Mouse (Mus musculus) heart, adult 2 months (tissue): ENCODE measurements around the gene Trim47. TPM values are rescaled to one million over a fixed set of nuclear protein-coding genes. Genes with fewer than 3 reads are reported as not detected.

ENCODE experiments used
- DNase-seq, 2 experiments: peaks; one replicate each; pipeline ENCODE4 v3.0.0; 2021
- H3K27ac ChIP-seq: fragments of 200-600 bp; 2 replicates; pipeline ENCODE4 v1.8.1; 2022
- H3K27me3 ChIP-seq: fragments of 200-500 bp; 2 replicates; pipeline ENCODE4 v1.6.1; 2012; ENCODE audit warnings: mild to moderate bottlenecking, low read length, inconsistent platforms, mixed read lengths; ENCODE audit not compliant: control insufficient read depth, insufficient read depth
- H3K36me3 ChIP-seq: fragments of 200-500 bp; 2 replicates; pipeline ENCODE4 v1.6.1; 2012; ENCODE audit warnings: low read length, inconsistent platforms; ENCODE audit not compliant: control insufficient read depth, insufficient read depth
- H3K4me1 ChIP-seq: fragments of 200-500 bp; 2 replicates; pipeline ENCODE4 v1.6.1; 2011; ENCODE audit warnings: low read length; ENCODE audit not compliant: control insufficient read depth, insufficient read depth
- H3K4me3 ChIP-seq: fragments of 200-600 bp; 2 replicates; pipeline ENCODE4 v1.8.1; 2022
- H3K79me2 ChIP-seq: fragments of 200-500 bp; replicated peaks from 2 replicates; pipeline ENCODE4 v1.6.1; 2012; ENCODE audit warnings: mild to moderate bottlenecking, inconsistent platforms, low read length, moderate library complexity, mixed read lengths; ENCODE audit not compliant: control insufficient read depth, insufficient read depth
- H3K9ac ChIP-seq: fragments of 200-500 bp; 2 replicates; pipeline ENCODE4 v1.6.1; 2012; ENCODE audit warnings: low read depth, mild to moderate bottlenecking, control low read depth, inconsistent platforms, low read length, mixed read lengths
- CTCF ChIP-seq: fragments of 200-600 bp; IDR thresholded peaks from 2 replicates; pipeline ENCODE4 v1.8.1; 2022; ENCODE audit warnings: antibody characterized with exemption, mild to moderate bottlenecking, moderate library complexity
- EP300 ChIP-seq: fragments of 200-500 bp; IDR thresholded peaks from 2 replicates; pipeline ENCODE4 v1.6.1; 2011; ENCODE audit warnings: low read depth, low read length, control low read depth; ENCODE audit not compliant: insufficient read depth
- POLR2A ChIP-seq: fragments of 200-500 bp; IDR thresholded peaks from 2 replicates; pipeline ENCODE4 v1.6.1; 2011; ENCODE audit warnings: mild to moderate bottlenecking, low read depth, low read length, control low read depth; ENCODE audit not compliant: insufficient read depth
- WGBS: fragments of 180-500 bp; shearing (Covaris S2); methylation state at CpG from one replicate; pipeline ENCODE4 v1.1.7; 2018; 5-methylcytosine and 5-hydroxymethylcytosine counted together
- intact Hi-C: fragments of 180-260 bp; cut with DNase I; formaldehyde crosslinking; loops from one replicate; pipeline ENCODE4 v1.15.1; 2025
- polyA plus RNA-seq: library from polyadenylated mRNA; depleted of rRNA; stranded (reverse); fragments of >200 nt; gene quantifications from 2 replicates; pipeline ENCODE4 v1.2.3, GENCODE M21; 2012
- total RNA-seq, 2 experiments: library from RNA; stranded (reverse); gene quantifications; 2 replicates each; pipeline ENCODE4 v1.2.3; 2021

The Trim47 gene
- total and polyA plus RNA-seq, 3 experiments, result 23.1 to 29.5 (median 28.2) TPM

DNA sequence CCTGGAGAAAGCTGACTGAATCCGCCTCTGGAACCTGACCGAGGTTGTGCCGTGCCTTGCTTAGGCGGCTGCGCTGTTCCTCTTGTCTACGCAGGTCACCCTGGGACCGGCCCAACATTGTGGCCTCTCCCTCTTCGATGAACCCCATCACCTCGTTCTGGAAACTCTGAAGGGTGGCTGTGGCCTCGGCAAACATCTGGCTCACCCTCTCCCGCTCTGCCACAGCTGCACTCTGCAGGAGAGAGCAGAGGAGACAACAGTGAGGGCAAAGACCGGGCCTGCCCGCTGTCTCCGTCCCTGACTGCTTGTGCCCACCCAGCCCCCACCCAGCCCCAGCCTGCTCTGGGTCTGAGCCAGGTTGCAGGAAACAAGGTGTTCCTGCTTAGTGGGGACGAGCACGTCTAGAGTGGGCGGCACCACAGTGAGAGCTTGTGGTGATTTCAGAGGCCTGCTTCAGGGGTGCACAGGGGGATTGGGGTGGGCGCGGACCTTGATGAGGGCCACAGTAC, 19.2 kb downstream of the Trim47 start:
- H3K36me3 ChIP-seq, result peaks cover 10% of the 10 kb centered on the region
- H3K4me1 ChIP-seq, result peaks cover 25% of the 10 kb centered on the region
- 43% methylated on average over 19 of the region's 19 CpGs for WGBS
- TF ChIP-seq EP300 (no peak), CTCF (no peak), POLR2A (no peak)
- intact Hi-C loops, result loop anchor here (1.0 kb wide), 1 partner anchor 22 kb away; no protein-coding TSS in a partner anchor
- no peaks in the 10 kb centered on the region for H3K27me3 ChIP-seq
- H3K79me2 ChIP-seq, result no peaks in the 10 kb centered on the region; the same call in 1 of the 2 replicates
- H3K4me3 ChIP-seq, result peak overlapping the region; percentile 65
- peak overlapping the region; percentile 96 for H3K9ac ChIP-seq
- peak in 1 of 2 experiments; percentile 62 for DNase-seq
- H3K27ac ChIP-seq, result peak overlapping the region; percentile 98

DNA sequence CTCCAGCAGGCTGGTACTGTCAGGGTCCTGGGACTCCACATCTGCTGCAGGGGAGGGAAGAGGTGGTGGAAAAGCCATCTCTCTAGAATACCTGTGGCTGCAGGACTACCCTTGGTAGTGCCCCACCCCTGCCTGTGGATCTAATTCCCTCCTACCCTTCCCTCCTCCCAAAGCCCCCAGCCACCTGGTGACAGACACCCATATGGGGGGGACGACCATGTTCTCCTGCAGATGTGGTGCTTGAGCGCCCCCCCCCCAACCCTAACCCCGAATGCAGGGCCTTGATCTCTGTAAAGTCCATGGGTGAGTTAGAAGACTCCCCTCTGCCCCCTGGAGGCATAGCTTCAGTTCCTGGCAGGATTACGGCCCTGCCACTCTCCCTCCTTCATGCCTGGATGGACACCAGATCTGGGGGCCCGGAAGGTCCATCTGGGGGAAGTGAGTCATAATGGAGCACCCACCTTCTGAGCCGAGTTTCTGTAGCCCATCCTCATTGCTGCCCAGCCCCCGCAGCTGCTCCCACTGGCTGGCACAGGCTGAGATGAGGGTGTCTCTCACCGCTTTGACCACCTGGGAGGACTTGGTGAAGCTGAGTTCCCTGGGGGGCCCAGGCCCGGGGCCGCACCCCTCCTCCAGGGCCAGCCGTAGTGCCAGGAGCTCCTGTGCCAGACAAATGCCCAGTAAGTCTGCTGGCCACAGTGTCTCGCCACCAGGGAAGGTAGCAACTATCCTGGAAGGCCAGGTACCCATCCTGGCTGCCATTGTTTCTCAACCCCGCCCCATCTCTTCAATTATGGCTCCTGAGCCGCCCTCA, 19.8 kb downstream of the Trim47 start:
- 0 out of 2 replicates have a peak, but pooled peaks have one; percentile 30 for TF ChIP-seq POLR2A
- peak; percentile 49 for TF ChIP-seq CTCF
- TF ChIP-seq EP300, result no peak
- Histone ChIP-seq H3K4me3 (peak overlapping the region; percentile 65), H3K27ac (peak overlapping the region; percentile 98), H3K36me3 (peaks cover 12% of the 10 kb centered on the region), H3K9ac (peak overlapping the region; percentile 96), H3K79me2 (no peaks in the 10 kb centered on the region; the same call in 1 of the 2 replicates), H3K4me1 (peaks cover 29% of the 10 kb centered on the region), H3K27me3 (no peaks in the 10 kb centered on the region)
- DNase-seq, result peak in 1 of 2 experiments; percentile 51
- intact Hi-C loops, result no loop called here
- WGBS, result 42% methylated on average over 14 of the region's 14 CpGs

DNA sequence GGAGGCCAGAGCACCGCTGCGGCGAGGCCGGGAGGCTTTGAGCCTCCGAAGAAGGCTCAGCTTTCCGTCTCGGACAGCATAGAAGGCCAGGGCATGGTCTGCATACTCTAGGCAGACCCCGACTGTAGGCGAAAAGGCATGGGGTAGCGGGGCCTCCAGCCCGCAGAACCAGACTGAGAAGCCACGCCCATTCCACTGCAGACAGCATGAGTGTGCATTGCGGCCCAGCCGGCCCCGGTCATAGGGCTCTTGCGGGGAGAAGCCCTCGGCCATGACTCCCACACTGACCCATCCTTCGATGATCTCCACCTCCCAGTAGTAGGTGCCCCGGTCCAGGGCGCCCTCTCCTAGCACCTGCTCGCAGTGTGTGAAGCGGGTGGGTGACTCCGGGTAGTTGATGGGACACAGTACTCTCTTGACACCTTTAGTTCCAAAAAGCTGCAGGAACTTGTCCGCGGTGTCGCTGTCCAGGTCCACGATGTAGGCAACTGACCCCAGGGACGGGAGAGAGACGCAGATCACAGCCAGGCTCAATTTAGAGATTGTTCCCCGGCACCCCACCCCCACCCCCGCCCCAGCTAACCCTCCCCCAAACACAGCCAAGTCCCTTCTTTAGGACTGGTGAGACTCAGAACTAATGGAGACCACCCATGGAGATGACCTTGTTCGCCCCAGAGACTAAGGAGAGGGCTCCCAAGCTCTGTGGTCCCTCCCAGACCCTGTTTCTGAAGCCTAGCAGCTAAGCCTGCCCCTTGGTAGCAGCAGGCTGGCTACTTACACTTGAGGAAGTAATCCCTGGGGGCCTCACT, 20.7 kb downstream of the Trim47 start:
- peaks cover 36% of the 10 kb centered on the region for H3K4me1 ChIP-seq
- no peak overlapping the region for H3K4me3 ChIP-seq
- H3K27ac ChIP-seq, result peak overlapping the region; percentile 98
- H3K27me3 ChIP-seq, result no peaks in the 10 kb centered on the region
- DNase-seq, result peak in 1 of 2 experiments; percentile 34
- H3K79me2 ChIP-seq, result no peaks in the 10 kb centered on the region; the same call in 1 of the 2 replicates
- 68% methylated on average over 32 of the region's 32 CpGs for WGBS
- intact Hi-C loops, result no loop called here
- no peak for TF ChIP-seq CTCF
- no peak for TF ChIP-seq EP300
- peaks cover 13% of the 10 kb centered on the region for H3K36me3 ChIP-seq
- H3K9ac ChIP-seq, result peak overlapping the region; percentile 96

DNA sequence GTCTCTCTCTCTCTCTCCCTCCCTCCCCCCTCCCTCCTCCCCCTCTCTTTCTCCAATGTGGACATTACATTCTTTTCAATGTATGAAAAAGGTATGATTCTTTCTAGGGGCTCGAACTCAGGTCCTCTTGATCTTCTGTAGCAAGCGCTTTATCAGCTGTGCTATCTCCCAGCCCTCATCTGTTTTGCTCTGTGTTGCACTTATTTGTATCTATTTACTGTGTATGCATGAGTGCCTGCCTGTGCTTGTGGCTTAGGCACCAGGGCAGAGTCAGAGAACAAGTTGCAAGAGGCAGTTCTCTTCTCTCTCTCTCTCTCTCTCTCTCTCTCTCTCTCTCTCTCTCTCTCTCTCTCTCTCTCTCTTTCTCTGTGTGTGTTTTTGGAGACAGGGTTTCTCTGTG, 21.9 kb downstream of the Trim47 start:
- intact Hi-C loops, result no loop called here
- DNase-seq, result no peak
- TF ChIP-seq EP300, result no peak
- no peak for TF ChIP-seq CTCF
- TF ChIP-seq POLR2A, result no peak
- WGBS, result 74% methylated on average over 2 of the region's 2 CpGs
- no peaks in the 10 kb centered on the region for H3K27me3 ChIP-seq
- H3K9ac ChIP-seq, result no peak overlapping the region
- H3K79me2 ChIP-seq, result no peaks in the 10 kb centered on the region; the same call in 1 of the 2 replicates
- peaks cover 42% of the 10 kb centered on the region for H3K4me1 ChIP-seq
- H3K4me3 ChIP-seq, result no peak overlapping the region
- peaks cover 19% of the 10 kb centered on the region for H3K36me3 ChIP-seq
- H3K27ac ChIP-seq, result peak overlapping the region; percentile 41; the same call in 1 of the 2 replicates

DNA sequence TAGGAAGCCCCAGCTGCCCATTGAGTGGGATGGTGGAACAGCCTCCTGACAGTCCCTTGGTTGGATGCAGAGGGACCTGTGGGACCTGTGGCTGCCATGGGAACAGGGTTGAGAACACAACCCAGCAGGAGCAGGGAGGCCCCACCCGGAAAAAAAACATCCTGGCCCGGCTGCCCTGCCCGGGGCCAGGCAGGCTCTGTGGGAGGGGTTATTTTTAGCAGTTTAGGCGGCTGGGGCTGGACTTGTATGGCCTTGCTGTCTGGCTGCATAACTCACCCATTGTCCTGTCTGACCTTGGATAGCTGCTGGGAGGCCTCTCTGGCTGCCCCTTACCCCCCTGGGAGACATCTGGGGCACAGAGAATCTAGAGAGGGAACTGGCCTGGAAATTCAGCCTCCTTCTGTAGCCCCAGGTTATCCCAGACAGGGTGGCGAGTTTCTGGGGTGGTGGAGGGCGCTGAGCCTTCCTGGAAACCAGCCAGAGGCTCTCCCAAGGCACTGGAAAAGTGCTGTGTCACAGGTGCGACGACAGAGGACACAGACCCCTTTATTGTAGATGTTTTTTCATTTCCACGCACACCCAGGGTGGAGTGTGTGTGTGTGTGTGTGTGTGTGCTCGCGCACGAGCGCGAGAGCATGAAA, 22.9 kb downstream of the Trim47 start:
- WGBS, result 19% methylated on average over 14 of the region's 14 CpGs

More for the DNA sequence above, 22.9 kb downstream of the Trim47 start:
- Histone ChIP-seq H3K4me3 (no peak overlapping the region; the same call in 1 of the 2 replicates), H3K9ac (peak overlapping the region; percentile 4), H3K27ac (peak overlapping the region; percentile 97), H3K4me1 (peaks cover 50% of the 10 kb centered on the region), H3K27me3 (no peaks in the 10 kb centered on the region), H3K79me2 (no peaks in the 10 kb centered on the region), H3K36me3 (peaks cover 27% of the 10 kb centered on the region)
- intact Hi-C loops, result no loop called here
- peak; percentile 80 to 90 for DNase-seq
- TF ChIP-seq EP300 (peak; percentile 81), POLR2A (peak; percentile 43; the same call in 1 of the 2 replicates), CTCF (no peak)
